Mouse (Mus musculus): ENCODE measurements around the gene Nav2.

GRCm38 (mm10) chr7:49545706-49546097 is 637.2 kb downstream of the Nav2 start:
- no peak for TF ChIP-seq TCF12 (IDR thresholded peaks at IDR 0.05; ENCODE audit: insufficient read depth, poor library complexity, severe bottlenecking)
- no peak for TF ChIP-seq POLR2A (IDR thresholded peaks at IDR 0.05; ENCODE audit: insufficient read length, low read depth)
- no peak for TF ChIP-seq USF1 (IDR thresholded peaks at IDR 0.05; ENCODE audit: low read depth)
- TF ChIP-seq TCF3 (IDR thresholded peaks at IDR 0.05; ENCODE audit: insufficient read length, low read depth): no peak
- no peak for TF ChIP-seq REST (IDR thresholded peaks at IDR 0.05; ENCODE audit: insufficient read depth, insufficient read length)
- no peak for TF ChIP-seq CEBPB (IDR thresholded peaks at IDR 0.05; ENCODE audit: insufficient read depth, poor library complexity, severe bottlenecking)
